Mouse (Mus musculus): ENCODE data around the gene Aldh2.

DNA sequence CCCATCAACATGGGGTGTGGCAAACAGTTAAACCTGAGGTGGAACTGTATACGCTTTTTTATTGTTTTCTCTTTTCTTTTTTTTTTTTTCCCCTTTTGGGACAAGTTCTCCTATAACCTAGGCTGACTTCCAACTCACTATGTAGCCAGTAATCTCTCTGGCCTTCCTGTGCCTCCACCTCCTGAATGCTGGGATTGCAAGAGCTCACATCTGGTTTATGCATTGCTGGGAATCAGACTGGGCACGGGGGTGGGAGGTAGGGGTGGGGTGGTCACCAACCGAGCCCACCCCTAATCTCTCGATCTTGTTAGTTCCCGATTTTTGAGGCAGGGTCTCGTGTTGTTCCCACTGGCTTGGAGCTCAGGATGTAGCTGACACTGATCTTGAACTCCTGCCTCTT lies 3.7 kb downstream of the Aldh2 start:
- TF ChIP-seq POLR2A (IDR thresholded peaks at IDR 0.05; ENCODE audit: borderline replicate concordance, insufficient read depth, low read length) (no peak), CTCF (IDR thresholded peaks at IDR 0.05; ENCODE audit: borderline replicate concordance, insufficient read depth, low read depth, low read length) (no peak)
